13 mouse cellular contexts compared by ENCODE assay signal in genomic region chr16:91110999-91111535, GRCm38 (mm10). TPM values are rescaled to one million over a fixed set of nuclear protein-coding genes. Genes with fewer than 3 reads are reported as not detected.
A peak's percentile ranks its signal among the peaks of the same experiment; 100 is the strongest.
DNase-seq lines count a peak whose midpoint lies in the region; ATAC-seq and TF ChIP-seq lines count a peak whose summit lies in the region.
"Had no signal": no experiment of that assay in that cellular context is flagged by ENCODE, and none has a peak within 500 bp of the region (broad histone marks: within the 10 kb centered on the region; RNA-seq: fewer than 3 reads in every experiment).

No protein-coding gene starts in this region.

- no peak overlapping the region for H3K4me2 ChIP-seq in hindbrain, embryonic 11.5 days (replicated peaks; ENCODE audit: low read depth, low read length)
- H3K4me2 ChIP-seq in hindbrain, embryonic 14.5 days (replicated peaks): no peak overlapping the region
- H3K4me2 ChIP-seq in stomach, embryonic 14.5 days (replicated peaks; ENCODE audit: low read depth, low read length): 0 out of 2 replicates have a peak overlapping the region, but pooled peaks have one; percentile 4
- H3K4me2 ChIP-seq in stomach, postnatal 0 days (replicated peaks; ENCODE audit: low read depth): no peak overlapping the region
- H3K4me2 ChIP-seq in embryonic facial prominence, embryonic 14.5 days (ENCODE audit: low read depth, low read length): peak overlapping the region; percentile 38

- no peak for ATAC-seq in hindbrain, embryonic 11.5 days (ENCODE audit: low FRiP score)
- no peak for ATAC-seq in hindbrain, embryonic 14.5 days (ENCODE audit: low FRiP score)
- ATAC-seq in stomach, embryonic 14.5 days (ENCODE audit: insufficient number of reproducible peaks, insufficient read depth, low FRiP score, low read depth): no peak
- ATAC-seq in stomach, postnatal 0 days (ENCODE audit: low FRiP score, low TSS enrichment): no peak
- ATAC-seq in embryonic facial prominence, embryonic 14.5 days (ENCODE audit: low read depth): no peak
- ATAC-seq in CD4-positive, CD25-positive, alpha-beta regulatory T cell, adult 4 months: no peak
- ATAC-seq: liver, postnatal 0 days had no signal

- TF ChIP-seq CTCF in stomach, postnatal 0 days (IDR thresholded peaks at IDR 0.05; ENCODE audit: low read depth): no peak

- TF ChIP-seq EP300 in stomach, postnatal 0 days (optimal IDR thresholded peaks at IDR 0.05): no peak

- no peak overlapping the region for H3K9ac ChIP-seq in hindbrain, embryonic 11.5 days (ENCODE audit: low read depth, low read length)
- H3K9ac ChIP-seq in hindbrain, embryonic 14.5 days: no peak overlapping the region
- no peak overlapping the region for H3K9ac ChIP-seq in stomach, embryonic 14.5 days (replicated peaks; ENCODE audit: low read depth, low read length)
- H3K9ac ChIP-seq in stomach, postnatal 0 days (ENCODE audit: low read length): no peak overlapping the region
- H3K9ac ChIP-seq in embryonic facial prominence, embryonic 14.5 days (ENCODE audit: low read depth, low read length): no peak overlapping the region
- H3K9ac ChIP-seq: liver, postnatal 0 days had no signal

- H3K9me3 ChIP-seq in hindbrain, embryonic 11.5 days (ENCODE audit: control insufficient read depth, low read length): peaks cover 3% of the 10 kb centered on the region; the same call in 1 of the 2 replicates
- H3K9me3 ChIP-seq in hindbrain, embryonic 14.5 days (ENCODE audit: control insufficient read depth, low read length): no peaks in the 10 kb centered on the region
- no peaks in the 10 kb centered on the region for H3K9me3 ChIP-seq in stomach, embryonic 14.5 days (ENCODE audit: control insufficient read depth, low read depth, low read length)
- H3K9me3 ChIP-seq in stomach, postnatal 0 days (ENCODE audit: control insufficient read depth, low read length): peaks cover 4% of the 10 kb centered on the region; the same call in 1 of the 2 replicates
- H3K9me3 ChIP-seq in embryonic facial prominence, embryonic 14.5 days (ENCODE audit: control insufficient read depth, low read length): no peaks in the 10 kb centered on the region

- H3K4me1 ChIP-seq in hindbrain, embryonic 11.5 days (replicated peaks; ENCODE audit: control insufficient read depth, insufficient read depth, low read length): no peaks in the 10 kb centered on the region
- H3K4me1 ChIP-seq in hindbrain, embryonic 14.5 days (replicated peaks; ENCODE audit: control insufficient read depth, insufficient read depth, low read length): no peaks in the 10 kb centered on the region
- H3K4me1 ChIP-seq in stomach, embryonic 14.5 days (ENCODE audit: control insufficient read depth, insufficient read depth, low read length): no peaks in the 10 kb centered on the region
- no peaks in the 10 kb centered on the region for H3K4me1 ChIP-seq in stomach, postnatal 0 days (replicated peaks; ENCODE audit: control insufficient read depth, insufficient read depth)
- H3K4me1 ChIP-seq in embryonic facial prominence, embryonic 14.5 days (ENCODE audit: control insufficient read depth, insufficient read depth, low read length): no peaks in the 10 kb centered on the region

- peak; percentile 14 for DNase-seq in hindbrain, embryonic 11.5 days (ENCODE audit: low spot score)
- no peak for DNase-seq in hindbrain, embryonic 14.5 days (ENCODE audit: low spot score)
- no peak for DNase-seq in stomach, postnatal 0 days (ENCODE audit: low spot score)
- peak; percentile 67 for DNase-seq in embryonic facial prominence, embryonic 14.5 days (ENCODE audit: low spot score)
- peak; percentile 27 to 46 for DNase-seq in thymus, postnatal 36 days
- DNase-seq: adrenal gland, postnatal 25 days; cerebellum, adult 11-12 months; liver, postnatal 0 days; right cerebral cortex, postnatal 14 days had no signal

- H3K4me3 ChIP-seq in hindbrain, embryonic 11.5 days (ENCODE audit: low read depth, low read length): no peak overlapping the region
- no peak overlapping the region for H3K4me3 ChIP-seq in hindbrain, embryonic 14.5 days (replicated peaks; ENCODE audit: low read length)
- H3K4me3 ChIP-seq in stomach, embryonic 14.5 days (ENCODE audit: low read depth, low read length): no peak overlapping the region
- H3K4me3 ChIP-seq in stomach, postnatal 0 days (ENCODE audit: low read depth, low read length): no peak overlapping the region
- H3K4me3 ChIP-seq in embryonic facial prominence, embryonic 14.5 days (ENCODE audit: low read depth, low read length): no peak overlapping the region

- no peaks in the 10 kb centered on the region for H3K27me3 ChIP-seq in hindbrain, embryonic 11.5 days (ENCODE audit: control insufficient read depth, insufficient read depth, low read length)
- H3K27me3 ChIP-seq in hindbrain, embryonic 14.5 days (ENCODE audit: control insufficient read depth, insufficient read depth, low read length): peaks cover 15% of the 10 kb centered on the region; the same call in 1 of the 2 replicates
- no peaks in the 10 kb centered on the region; the same call in 1 of the 2 replicates for H3K27me3 ChIP-seq in stomach, embryonic 14.5 days (ENCODE audit: control insufficient read depth, insufficient read depth, low read length)
- no peaks in the 10 kb centered on the region for H3K27me3 ChIP-seq in stomach, postnatal 0 days (ENCODE audit: control insufficient read depth, insufficient read depth, low read length)
- 0 out of 2 replicates have a peak, but pooled peaks cover 3% of the 10 kb centered on the region for H3K27me3 ChIP-seq in embryonic facial prominence, embryonic 14.5 days (replicated peaks; ENCODE audit: control insufficient read depth, insufficient read depth, low read length)

- WGBS in hindbrain, embryonic 11.5 days: 66% methylated on average over 11 of the region's 11 CpGs
- WGBS in hindbrain, embryonic 14.5 days: 65% methylated on average over 11 of the region's 11 CpGs
- WGBS in stomach, embryonic 14.5 days: 51% methylated on average over 11 of the region's 11 CpGs
- WGBS in stomach, postnatal 0 days: 34% methylated on average over 11 of the region's 11 CpGs
- 31% methylated on average over 11 of the region's 11 CpGs for WGBS in embryonic facial prominence, embryonic 14.5 days

- H3K27ac ChIP-seq in hindbrain, embryonic 11.5 days (ENCODE audit: low read depth, low read length): no peak overlapping the region
- no peak overlapping the region for H3K27ac ChIP-seq in hindbrain, embryonic 14.5 days
- no peak overlapping the region for H3K27ac ChIP-seq in stomach, embryonic 14.5 days (ENCODE audit: low read length)
- no peak overlapping the region for H3K27ac ChIP-seq in stomach, postnatal 0 days (replicated peaks)
- H3K27ac ChIP-seq in embryonic facial prominence, embryonic 14.5 days (replicated peaks; ENCODE audit: low read depth, low read length): no peak overlapping the region

- no peaks in the 10 kb centered on the region for H3K36me3 ChIP-seq in hindbrain, embryonic 11.5 days (ENCODE audit: control insufficient read depth, insufficient read depth, low read length)
- H3K36me3 ChIP-seq in hindbrain, embryonic 14.5 days (replicated peaks; ENCODE audit: control insufficient read depth, insufficient read depth): no peaks in the 10 kb centered on the region
- no peaks in the 10 kb centered on the region for H3K36me3 ChIP-seq in stomach, embryonic 14.5 days (ENCODE audit: control insufficient read depth, insufficient read depth, low read length)
- H3K36me3 ChIP-seq in stomach, postnatal 0 days (ENCODE audit: control insufficient read depth, insufficient read depth, low read length): no peaks in the 10 kb centered on the region
- no peaks in the 10 kb centered on the region for H3K36me3 ChIP-seq in embryonic facial prominence, embryonic 14.5 days (ENCODE audit: control insufficient read depth, insufficient read depth, low read length)

RNA-seq across cellular contexts. Expression of gene 4932438H23Rik, which starts 16.1 kb away (rescaled TPM):
- 0.17 and 0.25 TPM in 2 replicates for polyA plus RNA-seq in hindbrain, embryonic 11.5 days (2014; fragmentation: Nextera tagmentation; extraction: Ambion mirVana)
- polyA plus RNA-seq in hindbrain, embryonic 14.5 days (2014; fragmentation: Nextera tagmentation; extraction: Ambion mirVana): 0.76 and 1.5 TPM in 2 replicates
- polyA plus RNA-seq in stomach, embryonic 14.5 days (2014; fragmentation: Nextera tagmentation; extraction: Ambion mirVana): 0.39 TPM in 1 of 2 replicates, not detected in the other
- 0.04 and 0.10 TPM in 2 replicates for polyA plus RNA-seq in stomach, postnatal 0 days (2015; fragmentation: Nextera tagmentation; extraction: Ambion mirVana)
- 0.49 and 0.72 TPM in 2 replicates for polyA plus RNA-seq in embryonic facial prominence, embryonic 14.5 days (2014; fragmentation: Nextera tagmentation; extraction: Ambion mirVana)
- 1 to 10 TPM; 1.5 to 2.0 TPM for polyA plus RNA-seq in CD4-positive, CD25-positive, alpha-beta regulatory T cell, adult 4 months (2017; shearing (Covaris generic))
- polyA plus RNA-seq: heart, embryonic 16.5 days; intestine, embryonic 14.5 days; liver, postnatal 0 days had no signal

Comparison
In these comparisons a context has a peak if more than half of its experiments do, and no peak if none do; other contexts are left out.
1. DNase-seq: peak in hindbrain, embryonic 11.5 days (single experiment), embryonic facial prominence, embryonic 14.5 days (single experiment) and thymus, postnatal 36 days (2 of 2); none in hindbrain, embryonic 14.5 days (single experiment) and stomach, postnatal 0 days (single experiment).
2. H3K4me2 ChIP-seq: peak in stomach, embryonic 14.5 days (single experiment) and embryonic facial prominence, embryonic 14.5 days (single experiment); none in hindbrain, embryonic 11.5 days (single experiment), hindbrain, embryonic 14.5 days (single experiment) and stomach, postnatal 0 days (single experiment).